Mouse (Mus musculus) adipocyte (in vitro differentiated cells): ENCODE data around the gene Tnni3k.

Experiments used
- DNase-seq: peaks from one replicate; pipeline ENCODE4 v3.0.0-alpha.2; 2016; ENCODE audit warnings: low spot score

Gene Tnni3k

DNA sequence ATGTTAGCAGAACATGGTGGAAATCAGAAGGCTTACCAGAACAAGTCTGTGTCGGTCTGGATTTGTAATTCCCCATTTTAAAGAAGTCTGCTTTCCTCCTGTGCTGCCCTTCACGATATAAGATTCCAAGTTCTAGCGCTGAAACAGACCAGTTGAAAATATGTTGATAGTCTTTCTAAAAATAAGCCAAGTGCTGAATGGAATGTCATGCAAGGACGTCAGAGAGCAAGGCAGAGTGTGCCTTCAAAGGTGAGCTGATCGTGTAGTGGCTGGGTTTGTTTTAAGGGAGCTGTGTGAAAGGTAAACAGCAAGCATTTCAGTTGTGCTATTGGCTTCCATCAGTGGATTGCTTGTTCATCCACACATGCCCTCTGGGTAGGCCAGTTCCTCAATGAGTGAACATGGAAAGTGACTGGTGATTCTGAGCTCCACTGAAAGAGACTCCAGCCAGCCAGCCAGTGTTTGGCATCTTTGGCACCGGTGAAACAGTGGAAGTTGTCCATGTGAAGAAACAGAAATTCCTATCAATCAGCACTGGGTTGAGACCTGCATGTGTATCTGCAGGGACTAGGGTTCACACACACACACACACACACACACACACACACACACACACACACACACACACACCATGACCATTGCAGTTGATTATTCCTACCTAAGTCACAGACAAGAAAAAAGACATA, at the start of gene Tnni3k:
Gene Tnni3k, minus strand, starts transcription at position 177 of the 686 bp plus-strand sequence.
- DNase-seq = peak; percentile 24

GRCm38 (mm10) chr3:155099266-155099665, 44.1 kb upstream of the Tnni3k start:
- no peak for DNase-seq

- peak; percentile 96 for DNase-seq
These were observed 38.1 kb upstream of the Tnni3k start, which contains the start of the genes Fpgt and Lrriq3 for GRCm38 (mm10) chr3:155093116-155093956. Gene Fpgt, minus strand, starts transcription at chr3:155093403. Gene Lrriq3, plus strand, starts transcription at chr3:155093434.

DNA sequence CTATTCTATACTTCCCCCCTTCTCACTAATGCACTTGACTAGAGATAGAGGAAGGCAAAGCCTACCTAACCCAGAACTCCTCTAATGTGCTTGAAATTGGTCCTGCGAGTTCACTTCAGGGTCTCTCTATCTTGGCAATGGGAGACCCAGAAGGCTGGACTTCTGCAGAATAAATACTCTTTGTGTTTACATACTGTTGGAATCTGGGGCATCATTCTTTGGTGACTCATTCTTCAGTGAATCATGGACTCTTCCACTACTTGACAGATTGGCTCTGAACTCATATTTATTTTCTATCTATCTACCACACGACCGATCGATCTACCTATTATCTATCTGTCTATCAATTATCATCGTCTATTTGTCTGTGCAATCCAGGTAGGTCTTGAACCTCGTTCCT, 36.9 kb upstream of the Tnni3k start:
- no peak for DNase-seq

DNA sequence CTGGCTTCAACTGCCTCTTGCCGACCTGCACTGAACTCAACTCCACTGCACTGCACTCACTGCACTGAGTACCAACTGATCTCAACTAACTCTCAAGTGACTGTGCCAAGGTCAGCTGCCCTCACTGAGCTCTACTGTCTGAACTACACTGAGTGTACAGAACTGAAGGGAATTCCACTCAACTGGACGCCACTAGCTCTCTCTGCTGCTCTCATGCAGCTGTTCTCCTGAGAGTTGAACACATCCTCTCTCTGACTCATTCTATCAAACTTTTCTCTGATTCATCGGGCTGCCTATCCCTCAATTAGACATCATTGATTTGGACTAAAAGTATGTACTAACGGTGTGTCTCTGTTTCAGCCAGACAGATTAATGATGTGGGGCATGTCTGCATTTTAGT, 22.7 kb upstream of the Tnni3k start:
- no peak for DNase-seq

DNA sequence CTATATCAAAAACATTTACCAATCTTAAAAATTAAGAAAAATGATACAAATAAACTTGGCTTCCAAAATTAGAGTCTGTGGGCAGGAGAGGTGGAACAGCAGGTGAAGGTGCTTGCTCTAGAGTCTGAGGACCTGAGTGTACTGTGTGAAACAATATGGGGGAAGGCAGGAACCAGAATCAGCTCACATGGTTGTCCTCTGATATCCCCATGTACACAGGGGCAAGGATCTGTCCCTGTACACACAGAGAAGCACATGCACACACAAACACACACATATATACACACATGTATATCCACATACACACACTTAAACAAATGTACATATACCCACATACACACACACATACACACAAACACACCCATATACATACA, 4.2 kb upstream of the Tnni3k start:
- DNase-seq = no peak

- no peak for DNase-seq
These were observed 3.7 kb upstream of the Tnni3k start for GRCm38 (mm10) chr3:155058800-155059448.

GRCm38 (mm10) chr3:155057566-155057965, 2.4 kb upstream of the Tnni3k start:
- no peak for DNase-seq

GRCm38 (mm10) chr3:155056606-155057005, 1.4 kb upstream of the Tnni3k start:
- no peak for DNase-seq

DNA sequence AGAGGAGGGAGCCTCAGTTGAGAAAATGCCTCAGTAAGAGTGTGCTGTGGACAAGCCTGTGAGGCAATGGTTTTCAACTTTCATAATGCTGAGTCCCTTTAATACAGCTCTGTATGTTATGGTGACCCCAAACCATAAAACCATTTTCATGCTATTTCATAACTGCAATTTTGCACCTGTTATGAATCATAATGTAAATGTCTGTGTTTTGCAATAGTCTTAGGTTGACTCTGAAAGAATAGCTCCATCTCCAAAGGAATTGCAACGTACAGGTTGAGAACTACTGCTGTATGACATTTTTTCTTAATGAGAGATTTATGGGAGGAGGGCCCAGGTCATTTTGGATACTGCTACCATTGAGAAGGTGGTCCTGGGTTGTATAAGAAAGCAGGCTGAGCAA, 2.0 kb downstream of the Tnni3k start:
- no peak for DNase-seq

GRCm38 (mm10) chr3:155052021-155052420, 3.2 kb downstream of the Tnni3k start:
- peak; percentile 55 for DNase-seq

- peak; percentile 44 for DNase-seq
These were observed 16.0 kb downstream of the Tnni3k start for GRCm38 (mm10) chr3:155039012-155039836.

DNA sequence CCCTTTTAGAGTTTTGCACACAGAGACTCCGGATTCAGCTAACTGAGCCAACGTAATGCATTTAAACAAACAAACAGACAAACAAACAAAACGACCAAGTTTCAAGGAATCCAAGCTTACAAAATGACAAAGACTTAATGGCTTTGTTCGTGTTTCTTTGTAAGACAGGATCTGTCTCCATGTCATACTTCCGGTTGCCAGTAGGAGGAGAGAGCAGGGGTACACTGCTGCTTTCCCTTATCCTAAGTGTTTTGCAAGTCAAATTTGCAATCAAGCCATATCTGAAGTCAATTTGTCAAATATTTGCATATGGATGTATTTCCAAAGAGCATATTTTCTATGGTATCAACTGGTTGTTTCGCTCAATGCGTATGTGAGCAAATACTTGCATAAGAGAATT, 20.9 kb downstream of the Tnni3k start:
- DNase-seq = no peak

DNA sequence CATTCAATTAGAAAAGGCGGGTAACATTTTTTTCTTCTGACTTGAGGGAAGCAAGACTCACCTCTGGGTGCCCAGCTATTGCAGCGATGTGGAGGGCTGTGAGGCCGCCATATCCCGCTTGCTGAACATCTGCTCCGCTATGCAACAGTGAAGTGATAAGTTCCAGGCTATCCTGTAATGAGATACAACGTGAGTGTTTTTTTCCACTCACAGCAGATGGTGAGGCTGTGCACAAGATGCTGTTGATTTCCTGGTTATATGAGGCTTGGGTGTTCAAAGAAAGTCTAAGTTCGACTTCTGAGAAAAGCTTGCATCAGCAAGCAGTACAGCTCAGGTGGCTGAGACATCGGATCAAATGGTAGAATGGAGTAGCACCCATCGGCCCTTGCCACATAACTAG, 25.0 kb downstream of the Tnni3k start:
- no peak for DNase-seq

- peak; percentile 49 for DNase-seq
These were observed 52.4 kb downstream of the Tnni3k start for GRCm38 (mm10) chr3:155002781-155003180.

DNA sequence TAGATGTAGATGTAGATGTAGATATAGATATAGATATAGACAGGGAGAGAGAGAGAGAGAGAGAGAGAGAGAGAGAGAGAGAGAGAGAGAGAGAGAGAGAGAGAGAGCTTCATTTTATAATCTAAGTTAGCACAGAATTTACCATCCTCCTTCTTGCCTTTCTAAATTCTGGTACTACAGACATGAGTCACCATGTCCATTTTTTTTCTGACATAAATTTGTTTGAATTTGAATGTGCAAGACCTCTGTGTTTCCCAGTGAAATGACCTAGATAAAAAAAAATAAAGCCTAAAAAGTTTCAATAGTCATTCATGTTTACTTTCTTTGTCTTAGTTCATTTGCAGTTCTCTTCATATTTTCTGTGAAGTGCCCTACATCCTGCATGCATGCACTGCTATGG, 54.2 kb downstream of the Tnni3k start:
- no peak for DNase-seq

- DNase-seq = no peak
These were observed 62.5 kb downstream of the Tnni3k start for GRCm38 (mm10) chr3:154992678-154993077.

- DNase-seq = peak; percentile 39
These were observed 76.1 kb downstream of the Tnni3k start for GRCm38 (mm10) chr3:154979101-154979500.

DNA sequence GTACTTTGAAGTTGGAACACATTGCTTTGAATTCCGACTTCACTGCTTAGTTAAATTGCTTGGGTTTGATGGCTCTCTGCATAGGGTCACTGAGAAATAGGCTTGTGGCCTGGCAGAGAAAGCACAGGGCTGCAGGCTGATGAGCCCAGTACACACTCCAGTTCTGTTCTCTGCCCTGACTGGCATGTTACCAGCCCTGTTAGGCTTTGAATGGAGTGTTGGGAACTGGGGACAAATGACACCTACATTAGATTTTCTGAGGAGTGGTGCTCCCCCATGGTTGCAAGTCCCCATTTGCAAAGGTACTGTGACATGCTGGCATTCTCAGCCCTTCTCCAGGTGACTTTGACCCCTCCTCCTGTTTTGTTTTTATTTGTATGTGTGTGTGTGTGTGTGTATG, 83.6 kb downstream of the Tnni3k start:
- DNase-seq = peak; percentile 56

GRCm38 (mm10) chr3:154970981-154971380, 84.2 kb downstream of the Tnni3k start:
- peak; percentile 18 for DNase-seq

DNA sequence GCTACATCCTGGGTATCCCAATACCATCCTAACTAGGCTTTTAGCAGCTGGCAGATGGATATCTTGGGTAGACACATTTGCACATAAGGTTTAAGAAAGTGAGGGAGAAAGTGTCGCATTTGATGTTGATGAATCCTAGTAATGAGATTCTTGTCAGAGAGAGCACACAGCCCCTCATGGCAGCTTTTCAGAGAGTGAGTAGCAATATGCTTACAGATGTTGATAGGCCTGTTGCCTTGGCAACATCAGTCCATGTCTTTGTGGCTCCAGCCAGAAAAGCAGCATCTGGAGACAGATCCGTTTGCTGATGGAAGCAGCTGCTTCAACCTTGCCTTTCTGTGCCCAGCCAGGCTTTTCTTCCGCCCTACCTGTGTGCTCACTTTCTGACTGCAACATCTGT, 93.9 kb downstream of the Tnni3k start:
- DNase-seq = no peak

GRCm38 (mm10) chr3:154953088-154953487, 102.1 kb downstream of the Tnni3k start:
- DNase-seq = no peak
